Mouse (Mus musculus) kidney, adult 2 months (tissue): Measurements from ENCODE around the gene Akr1b10.

ENCODE experiments used
- CTCF ChIP-seq: fragments of 200-500 bp; conservative IDR thresholded peaks from 2 replicates; pipeline ENCODE4 v1.5.1; 2011; ENCODE audit warnings: low read depth, mild to moderate bottlenecking, control low read depth, low read length, moderate library complexity, mixed read lengths; ENCODE audit not compliant: insufficient read depth, insufficient read length
- POLR2A ChIP-seq: fragments of 200-500 bp; IDR thresholded peaks from one replicate; pipeline ENCODE4 v1.6.1; 2011; ENCODE audit warnings: low read depth, low read length, control low read depth

DNA sequence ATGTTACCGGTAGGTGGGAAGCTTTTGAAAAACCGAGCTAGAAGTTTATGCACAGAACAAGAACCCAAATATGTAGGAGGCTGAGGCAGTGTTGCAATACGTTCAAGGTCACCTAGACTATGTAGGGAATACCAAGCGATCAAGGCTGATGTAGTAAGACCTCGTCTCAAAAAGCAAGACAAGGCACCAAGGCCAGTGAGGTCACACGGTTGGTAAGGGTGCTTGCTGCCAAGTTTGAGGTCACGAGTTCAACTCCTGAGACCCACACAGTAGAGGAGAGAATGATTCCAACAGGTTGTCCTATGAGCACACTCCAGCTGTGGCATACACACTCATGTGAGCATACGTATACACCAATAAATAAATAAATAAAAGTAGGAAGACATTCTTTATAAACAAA is 13.9 kb upstream of the Akr1b10 start:
- TF ChIP-seq CTCF = no peak
- TF ChIP-seq POLR2A = no peak
